Mouse (Mus musculus) kidney, embryonic 16.5 days (tissue): ENCODE measurements around the gene Mesd. TPM values are rescaled to one million over a fixed set of nuclear protein-coding genes. Genes with fewer than 3 reads are reported as not detected.
A peak's percentile ranks its signal among the peaks of the same experiment; 100 is the strongest.

Experiments used
- ATAC-seq: fragments of 200-750 bp; cut with Nextera tagmentation; 2 replicates; pipeline ENCODE4 v1.8.0; 2017; ENCODE audit warnings: moderate TSS enrichment; ENCODE audit not compliant: low FRiP score, low TSS enrichment
- H3K27ac ChIP-seq: fragments of 300-500 bp; sonication (generic); 2 replicates; pipeline ENCODE4 v1.5.1; 2014; ENCODE audit warnings: low read length
- H3K27me3 ChIP-seq: fragments of 300-500 bp; sonication (generic); 2 replicates; pipeline ENCODE4 v1.6.1; 2014; ENCODE audit warnings: low read length, control low read depth, mixed read lengths; ENCODE audit not compliant: insufficient read depth
- H3K36me3 ChIP-seq: fragments of 300-500 bp; sonication (generic); 2 replicates; pipeline ENCODE4 v1.6.1; 2014; ENCODE audit warnings: low read length, control low read depth, mixed read lengths; ENCODE audit not compliant: insufficient read depth
- H3K4me1 ChIP-seq: fragments of 300-500 bp; sonication (generic); 2 replicates; pipeline ENCODE4 v1.6.1; 2014; ENCODE audit warnings: low read length, control low read depth, mixed read lengths; ENCODE audit not compliant: insufficient read depth
- H3K4me2 ChIP-seq: fragments of 300-500 bp; sonication (generic); replicated peaks from 2 replicates; pipeline ENCODE4 v1.6.1; 2014; ENCODE audit warnings: low read depth, low read length
- H3K4me3 ChIP-seq: fragments of 300-500 bp; sonication (generic); 2 replicates; pipeline ENCODE4 v1.5.1; 2014; ENCODE audit warnings: mild to moderate bottlenecking, low read length
- H3K9ac ChIP-seq: fragments of 300-500 bp; sonication (generic); replicated peaks from 2 replicates; pipeline ENCODE4 v1.6.1; 2014; ENCODE audit warnings: low read length
- H3K9me3 ChIP-seq: fragments of 300-500 bp; sonication (generic); 2 replicates; pipeline ENCODE4 v1.6.1; 2016; ENCODE audit warnings: low read length, control low read depth
- whole genome bisulfite sequencing: fragments of 180-500 bp; shearing (Covaris S2); extraction: QIAGEN DNeasy Blood & Tissue Kit; methylation state at CpG from one replicate; pipeline ENCODE4 v1.1.7; 2014; 5-methylcytosine and 5-hydroxymethylcytosine counted together
- polyA plus RNA-seq: library from polyadenylated mRNA; unstranded; fragments of >200 nt; fragmentation: Nextera tagmentation; extraction: Ambion mirVana; gene quantifications from 2 replicates; pipeline ENCODE4 v1.2.1, GENCODE M21; 2015

Mesd gene
- polyA plus RNA-seq, 1 experiment from 2014 or later = 113 TPM

DNA sequence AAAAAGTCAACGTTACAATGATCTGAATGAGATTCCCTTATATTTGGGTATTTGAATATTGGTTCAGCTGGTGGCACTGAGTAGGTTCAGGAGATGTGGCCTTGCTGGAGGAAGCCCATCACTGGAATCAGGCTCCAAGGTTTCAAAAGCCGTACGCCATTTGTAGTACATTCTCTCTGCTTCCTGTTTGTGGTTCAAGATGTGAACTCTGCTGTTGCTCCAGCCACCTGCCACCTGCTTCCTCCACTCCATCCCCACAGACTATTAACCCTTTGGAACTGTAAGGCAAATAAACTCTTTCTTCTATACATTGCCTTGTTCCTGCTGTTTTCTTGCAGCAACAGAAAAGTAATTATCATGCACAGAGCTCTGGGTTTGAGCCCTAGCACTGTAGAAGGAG lies 27.6 kb downstream of the Mesd start:
- no peaks in the 10 kb centered on the region for H3K27me3 ChIP-seq
- ATAC-seq = no peak
- H3K9me3 ChIP-seq = no peaks in the 10 kb centered on the region; the same call in 1 of the 2 replicates
- no peak overlapping the region for H3K4me2 ChIP-seq
- no peaks in the 10 kb centered on the region for H3K36me3 ChIP-seq
- no peak overlapping the region for H3K4me3 ChIP-seq
- H3K27ac ChIP-seq = no peak overlapping the region
- no peak overlapping the region for H3K9ac ChIP-seq
- WGBS = 75% methylated on average over 3 of the region's 3 CpGs
- H3K4me1 ChIP-seq = no peaks in the 10 kb centered on the region

DNA sequence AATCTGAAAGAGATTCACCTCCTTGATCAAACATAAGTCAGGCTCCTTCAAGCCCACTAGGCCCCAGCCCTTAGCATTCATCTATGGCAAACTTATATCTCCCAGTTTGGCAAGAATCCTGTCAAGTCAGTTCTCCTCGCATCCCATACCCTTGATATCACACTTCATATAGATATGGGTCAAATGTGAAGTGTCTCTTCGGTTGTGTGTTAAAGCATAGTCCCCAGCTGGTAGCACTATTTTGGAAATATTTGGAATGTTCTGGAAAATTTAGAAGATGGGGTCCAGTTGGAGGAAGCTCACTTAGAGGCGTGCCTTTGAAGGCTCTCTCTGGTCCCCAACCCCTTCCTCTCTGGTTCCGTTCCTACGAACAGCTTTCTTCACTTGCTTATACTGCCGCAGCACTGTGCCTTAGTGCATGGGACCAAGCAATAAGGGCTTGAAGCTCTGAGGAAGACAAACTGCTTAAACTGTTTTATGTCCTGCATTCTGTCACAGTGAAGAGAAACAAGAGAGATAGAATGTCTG lies 29.2 kb downstream of the Mesd start:
- H3K9ac ChIP-seq = no peak overlapping the region
- no peaks in the 10 kb centered on the region for H3K36me3 ChIP-seq
- no peak for ATAC-seq
- WGBS = 86% methylated on average over 6 of the region's 6 CpGs
- H3K4me3 ChIP-seq = no peak overlapping the region
- H3K4me1 ChIP-seq = no peaks in the 10 kb centered on the region
- H3K27me3 ChIP-seq = no peaks in the 10 kb centered on the region
- no peak overlapping the region for H3K27ac ChIP-seq
- H3K9me3 ChIP-seq = no peaks in the 10 kb centered on the region
- H3K4me2 ChIP-seq = no peak overlapping the region

DNA sequence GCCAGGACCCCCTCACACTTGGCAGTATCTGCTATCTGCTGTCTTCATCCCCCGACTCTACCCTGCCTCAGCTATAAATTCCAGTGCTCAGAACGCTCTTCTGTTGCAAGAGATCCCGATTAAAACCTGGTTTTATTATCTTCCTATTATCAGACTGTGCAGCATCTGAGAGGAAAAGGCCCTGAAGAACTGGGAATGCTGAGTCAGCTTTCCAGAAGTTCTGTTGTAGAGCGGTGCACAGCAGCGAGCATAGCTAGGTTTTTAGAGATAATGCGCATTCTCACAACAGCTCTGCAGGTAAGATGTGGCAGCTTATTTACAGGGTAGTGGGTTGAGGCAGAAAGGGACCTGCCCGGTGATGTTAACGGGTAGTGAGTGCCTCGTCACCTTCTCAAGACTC lies 29.7 kb downstream of the Mesd start:
- Histone ChIP-seq H3K4me3 (no peak overlapping the region), H3K4me1 (no peaks in the 10 kb centered on the region), H3K9ac (no peak overlapping the region), H3K27ac (no peak overlapping the region), H3K27me3 (no peaks in the 10 kb centered on the region), H3K4me2 (no peak overlapping the region), H3K9me3 (no peaks in the 10 kb centered on the region), H3K36me3 (no peaks in the 10 kb centered on the region)
- WGBS = 68% methylated on average over 9 of the region's 9 CpGs
- no peak for ATAC-seq

DNA sequence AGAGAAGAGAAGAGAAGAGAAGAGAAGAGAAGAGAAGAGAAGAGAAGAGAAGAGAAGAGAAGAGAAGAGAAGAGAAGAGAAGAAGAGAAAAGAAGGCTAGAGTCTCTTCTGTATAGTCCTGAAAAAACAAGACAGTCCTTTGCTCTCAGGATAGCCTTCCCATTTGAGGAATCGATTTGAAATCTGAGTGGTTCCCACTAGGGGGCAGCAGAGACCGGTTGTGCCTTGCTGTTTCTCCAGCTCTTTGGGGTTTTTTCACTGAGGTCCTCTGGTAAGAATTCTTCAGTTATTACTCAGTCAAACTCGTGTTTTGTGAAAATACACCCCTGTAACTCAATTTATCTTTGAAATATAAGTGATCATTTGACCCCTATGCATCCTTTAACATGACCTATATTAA lies 30.3 kb downstream of the Mesd start:
- Histone ChIP-seq H3K4me1 (no peaks in the 10 kb centered on the region), H3K9me3 (no peaks in the 10 kb centered on the region), H3K9ac (no peak overlapping the region), H3K27ac (no peak overlapping the region), H3K4me3 (no peak overlapping the region), H3K27me3 (no peaks in the 10 kb centered on the region), H3K36me3 (no peaks in the 10 kb centered on the region), H3K4me2 (no peak overlapping the region)
- WGBS = 3% methylated on average over 3 of the region's 3 CpGs
- peak; percentile 49; the same call in 1 of the 2 replicates for ATAC-seq

DNA sequence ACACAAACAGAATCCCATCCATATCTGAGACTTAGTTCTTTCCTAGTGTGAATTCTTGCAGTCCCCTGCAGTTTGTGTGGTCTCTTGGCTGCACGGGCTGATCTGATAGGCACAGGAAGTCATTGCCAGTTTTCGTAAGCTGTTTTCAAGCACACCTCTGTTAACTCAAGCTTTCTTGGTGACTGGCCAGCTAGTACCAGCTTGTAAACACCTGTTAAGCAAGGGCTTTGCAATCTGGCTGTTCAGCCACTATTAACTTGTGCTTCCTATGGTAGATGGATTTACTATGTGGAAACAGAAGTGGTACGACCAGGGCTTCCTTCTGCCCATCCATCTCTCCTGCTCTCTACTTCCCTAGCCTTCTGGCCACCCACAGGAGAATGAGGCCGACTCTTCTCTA lies 36.0 kb downstream of the Mesd start:
- no peaks in the 10 kb centered on the region for H3K36me3 ChIP-seq
- H3K27me3 ChIP-seq = no peaks in the 10 kb centered on the region
- H3K4me1 ChIP-seq = no peaks in the 10 kb centered on the region
- H3K4me3 ChIP-seq = no peak overlapping the region
- no peaks in the 10 kb centered on the region for H3K9me3 ChIP-seq
- no peak overlapping the region for H3K9ac ChIP-seq
- no peak overlapping the region for H3K4me2 ChIP-seq
- no peak for ATAC-seq
- H3K27ac ChIP-seq = no peak overlapping the region
- WGBS = 65% methylated on average over 4 of the region's 4 CpGs

DNA sequence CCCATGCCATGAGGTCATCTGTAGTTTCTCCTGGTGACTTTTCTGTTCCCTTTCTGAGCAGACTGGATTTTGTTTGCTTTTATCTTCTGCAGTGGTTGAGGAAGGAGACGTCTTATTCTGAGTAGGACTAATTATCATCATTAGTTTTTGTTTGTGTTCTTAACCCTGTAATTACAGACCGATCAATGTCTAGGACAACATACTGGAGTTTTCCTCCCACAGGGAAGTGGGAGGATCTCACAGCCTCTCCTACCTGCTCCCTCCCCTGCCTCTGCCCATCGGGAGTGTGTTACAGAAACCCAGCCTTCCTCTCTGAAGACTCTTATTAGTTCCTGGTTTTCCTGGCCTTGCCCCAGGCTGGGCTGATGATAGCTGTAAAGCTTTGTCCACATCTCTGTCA lies 37.4 kb downstream of the Mesd start:
- 25% methylated on average over 3 of the region's 3 CpGs for WGBS
- ATAC-seq = no peak

DNA sequence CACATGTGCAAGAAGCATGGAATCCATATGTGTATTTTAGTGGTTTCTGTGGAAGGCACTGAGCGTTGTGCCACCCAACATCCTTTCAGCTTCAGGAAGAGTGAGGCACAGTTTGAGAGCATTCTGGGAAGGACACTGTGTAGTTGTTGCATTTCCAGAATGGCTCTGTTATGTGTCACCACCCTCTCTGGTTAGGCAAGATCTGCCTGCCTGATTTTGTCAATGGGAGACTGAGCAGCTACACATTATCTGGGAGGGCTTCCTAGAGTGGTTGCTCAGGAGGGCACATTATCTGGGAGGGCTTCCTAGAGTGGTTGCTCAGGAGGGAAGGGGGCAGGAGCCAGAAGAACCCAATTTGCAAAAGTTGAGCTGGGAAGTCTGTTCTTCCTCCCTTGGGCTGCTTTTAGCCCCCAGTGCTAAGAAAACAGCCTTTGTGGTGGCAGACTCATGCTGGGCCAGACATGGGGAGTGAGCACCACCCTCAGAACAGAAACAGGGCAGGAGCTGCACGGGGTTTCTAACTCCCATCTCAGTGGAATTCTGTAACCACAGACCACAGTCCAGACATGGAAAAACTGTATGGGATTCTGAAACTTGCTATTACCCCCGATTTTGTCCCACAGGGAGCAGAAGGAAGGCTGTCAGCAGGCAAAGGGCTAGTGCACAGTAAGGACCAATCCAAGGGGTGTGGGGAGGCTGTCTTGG lies 54.9 kb downstream of the Mesd start:
- no peaks in the 10 kb centered on the region for H3K27me3 ChIP-seq
- no peak overlapping the region for H3K4me3 ChIP-seq
- no peak overlapping the region for H3K9ac ChIP-seq
- no peak overlapping the region for H3K27ac ChIP-seq
- H3K4me1 ChIP-seq = no peaks in the 10 kb centered on the region
- H3K4me2 ChIP-seq = no peak overlapping the region
- H3K36me3 ChIP-seq = no peaks in the 10 kb centered on the region
- 76% methylated on average over 3 of the region's 3 CpGs for WGBS
- ATAC-seq = no peak
- no peaks in the 10 kb centered on the region for H3K9me3 ChIP-seq

More for the DNA sequence above, 37.4 kb downstream of the Mesd start:
- no peaks in the 10 kb centered on the region for H3K9me3 ChIP-seq
- no peak overlapping the region for H3K27ac ChIP-seq
- no peaks in the 10 kb centered on the region for H3K4me1 ChIP-seq
- no peaks in the 10 kb centered on the region for H3K36me3 ChIP-seq
- H3K4me2 ChIP-seq = no peak overlapping the region
- no peaks in the 10 kb centered on the region for H3K27me3 ChIP-seq
- H3K9ac ChIP-seq = no peak overlapping the region
- H3K4me3 ChIP-seq = no peak overlapping the region

DNA sequence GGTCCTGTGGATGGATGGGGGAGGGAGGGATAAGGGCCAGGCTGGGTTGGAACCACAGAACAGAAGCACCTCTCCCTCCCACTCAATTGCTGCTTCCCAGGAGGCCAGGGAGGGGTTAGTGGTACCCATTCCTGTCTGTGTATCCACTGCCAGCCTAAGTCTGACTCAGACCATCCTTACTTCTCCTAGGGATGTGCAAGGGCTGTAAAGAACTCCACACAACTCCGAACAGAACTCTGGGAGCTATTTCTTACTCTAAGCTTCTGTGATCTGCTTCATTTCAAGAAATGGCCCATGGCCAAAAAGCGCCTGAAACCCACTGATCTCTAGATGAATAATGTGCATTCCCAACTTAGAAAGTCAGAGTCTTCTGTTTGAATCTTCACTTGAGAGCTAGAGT lies 55.9 kb downstream of the Mesd start:
- H3K27me3 ChIP-seq = no peaks in the 10 kb centered on the region
- H3K4me2 ChIP-seq = no peak overlapping the region
- H3K4me1 ChIP-seq = no peaks in the 10 kb centered on the region
- H3K27ac ChIP-seq = no peak overlapping the region
- no peak overlapping the region for H3K9ac ChIP-seq
- H3K36me3 ChIP-seq = no peaks in the 10 kb centered on the region
- no peaks in the 10 kb centered on the region for H3K9me3 ChIP-seq
- H3K4me3 ChIP-seq = no peak overlapping the region
- 71% methylated on average over 2 of the region's 2 CpGs for WGBS
- ATAC-seq = no peak

DNA sequence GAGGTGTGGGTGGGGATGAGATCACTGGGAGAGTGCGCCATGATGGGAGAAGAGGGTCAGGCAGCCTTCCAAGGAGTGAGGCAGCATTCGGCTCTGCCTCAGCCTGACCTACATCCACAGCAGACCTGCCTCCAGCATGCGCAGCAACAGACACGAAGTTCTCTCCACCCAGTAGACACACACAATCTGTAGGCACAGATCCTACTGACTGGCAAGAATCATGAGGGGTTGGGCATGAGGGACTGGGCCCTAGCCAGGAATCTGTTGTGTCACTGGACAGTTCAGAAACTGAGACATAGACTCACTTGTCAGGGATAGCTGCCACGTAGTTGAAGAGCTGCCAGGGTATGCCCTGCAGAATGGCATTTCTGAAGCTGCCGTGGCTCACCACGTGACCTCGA lies 57.4 kb downstream of the Mesd start:
- WGBS = 91% methylated on average over 8 of the region's 8 CpGs
- no peaks in the 10 kb centered on the region for H3K4me1 ChIP-seq
- H3K9ac ChIP-seq = no peak overlapping the region
- no peak overlapping the region for H3K27ac ChIP-seq
- no peaks in the 10 kb centered on the region for H3K27me3 ChIP-seq
- H3K36me3 ChIP-seq = no peaks in the 10 kb centered on the region
- no peak overlapping the region for H3K4me2 ChIP-seq
- ATAC-seq = no peak
- no peaks in the 10 kb centered on the region for H3K9me3 ChIP-seq
- no peak overlapping the region for H3K4me3 ChIP-seq

DNA sequence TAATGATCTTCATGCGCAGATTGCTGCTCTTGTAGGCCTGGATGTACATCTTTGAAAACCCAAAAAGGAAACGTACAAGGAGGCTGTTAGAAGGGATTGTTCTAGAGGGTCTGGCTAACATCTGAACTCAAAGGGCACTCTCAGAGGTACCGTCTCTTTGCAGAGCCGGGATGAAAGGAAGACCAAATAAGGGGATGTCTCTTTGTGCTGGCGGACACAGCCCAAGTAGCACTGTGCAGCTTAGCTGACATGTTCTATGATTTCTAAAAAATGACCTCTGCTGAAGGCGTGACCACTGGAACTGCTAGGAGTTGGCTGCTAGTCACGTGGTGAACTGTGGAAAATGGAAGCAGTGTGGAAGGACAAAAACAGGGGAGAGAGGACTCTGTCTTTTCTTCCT lies 64.5 kb downstream of the Mesd start:
- Histone ChIP-seq H3K36me3 (no peaks in the 10 kb centered on the region), H3K4me1 (no peaks in the 10 kb centered on the region), H3K9ac (no peak overlapping the region), H3K27ac (no peak overlapping the region), H3K4me2 (no peak overlapping the region), H3K4me3 (no peak overlapping the region), H3K9me3 (no peaks in the 10 kb centered on the region), H3K27me3 (no peaks in the 10 kb centered on the region)
- no peak for ATAC-seq
- 68% methylated on average over 7 of the region's 7 CpGs for WGBS
